Mouse (Mus musculus) CD4-positive, CD25-positive, alpha-beta regulatory T cell, adult 2 months (primary cell): ENCODE measurements around the gene Nenf.

Experiments
- DNase-seq: peaks from one replicate; pipeline ENCODE4 v3.0.0-alpha.2; 2012; ENCODE audit warnings: low read depth, low spot score

Nenf gene

DNA sequence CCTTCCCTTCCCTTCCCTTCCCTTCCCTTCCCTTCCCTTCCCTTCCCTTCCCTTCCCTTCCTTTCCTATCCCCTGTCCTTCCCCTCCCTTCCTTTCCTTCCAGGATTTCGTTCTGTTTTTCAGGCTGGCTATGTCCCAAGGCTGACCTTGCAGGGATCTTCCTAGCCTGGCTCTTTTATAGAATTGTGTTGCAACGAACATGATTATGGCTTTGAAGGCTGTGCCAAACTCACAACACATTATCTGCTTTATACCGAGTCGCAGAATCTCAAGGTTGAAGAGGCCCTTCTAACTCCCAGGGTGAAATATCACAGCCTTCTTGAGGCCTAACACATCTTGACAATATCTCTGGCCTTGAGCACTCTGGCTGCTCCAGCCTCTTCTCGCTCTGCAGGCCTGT, 692 bp upstream of the Nenf start:
- DNase-seq: no peak

DNA sequence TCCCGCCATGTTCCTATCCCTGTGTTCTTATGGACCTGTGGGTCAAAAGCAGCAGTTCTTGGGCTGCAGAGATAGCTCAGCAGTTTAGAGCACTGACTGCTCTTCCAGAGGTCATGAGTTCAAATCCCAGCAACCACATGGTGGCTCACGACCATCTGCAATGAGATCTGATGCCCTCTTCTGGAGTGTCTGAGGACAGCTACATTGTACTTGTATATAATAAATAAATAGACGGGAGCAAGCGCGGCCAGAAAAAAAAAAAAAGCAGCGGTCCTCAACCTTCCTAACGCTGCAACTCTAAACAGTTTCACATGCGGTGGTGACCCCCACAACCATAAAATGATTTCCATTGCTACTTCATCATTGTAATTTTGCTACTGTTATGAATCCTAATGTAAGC, 1.2 kb downstream of the Nenf start:
- DNase-seq: no peak

DNA sequence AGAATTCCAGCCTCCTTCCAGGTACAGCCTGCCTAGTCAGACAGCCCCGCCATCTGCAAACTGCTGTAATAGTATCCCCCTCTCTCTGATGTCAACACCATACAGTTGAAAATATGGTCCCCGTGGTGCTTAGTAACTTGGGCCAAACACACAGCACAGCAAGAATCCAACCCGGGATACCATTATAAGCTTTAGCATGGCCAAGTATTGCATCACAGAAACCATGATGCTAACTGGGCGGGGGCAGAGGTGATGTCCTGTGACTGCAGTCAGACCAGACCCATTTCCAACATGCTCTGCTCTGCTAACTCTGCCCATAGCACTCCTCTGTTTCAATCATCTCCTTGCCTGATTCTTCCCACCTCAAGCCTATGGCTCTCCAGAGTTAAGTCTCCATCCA, 4.1 kb downstream of the Nenf start:
- DNase-seq: no peak

DNA sequence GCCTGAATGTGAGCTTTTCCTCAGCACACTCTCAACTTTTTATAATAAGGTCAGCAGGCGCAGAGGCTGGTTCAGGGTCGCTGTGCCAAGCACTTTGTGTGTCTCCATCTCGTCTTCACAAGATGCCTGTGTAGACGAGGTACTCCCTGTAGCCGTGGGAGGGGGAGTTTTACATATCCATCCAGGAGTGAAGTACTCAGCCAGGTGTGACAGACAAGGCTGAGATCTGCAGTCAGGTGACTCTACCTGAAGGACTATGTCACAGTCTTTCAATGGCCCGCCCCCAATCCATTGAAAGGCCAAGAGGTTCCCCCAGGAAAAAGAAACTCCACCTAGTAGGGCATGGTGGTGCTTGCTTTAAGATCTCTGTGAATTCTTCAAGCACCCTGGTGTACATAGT, 4.8 kb downstream of the Nenf start:
- DNase-seq: peak; percentile 45

DNA sequence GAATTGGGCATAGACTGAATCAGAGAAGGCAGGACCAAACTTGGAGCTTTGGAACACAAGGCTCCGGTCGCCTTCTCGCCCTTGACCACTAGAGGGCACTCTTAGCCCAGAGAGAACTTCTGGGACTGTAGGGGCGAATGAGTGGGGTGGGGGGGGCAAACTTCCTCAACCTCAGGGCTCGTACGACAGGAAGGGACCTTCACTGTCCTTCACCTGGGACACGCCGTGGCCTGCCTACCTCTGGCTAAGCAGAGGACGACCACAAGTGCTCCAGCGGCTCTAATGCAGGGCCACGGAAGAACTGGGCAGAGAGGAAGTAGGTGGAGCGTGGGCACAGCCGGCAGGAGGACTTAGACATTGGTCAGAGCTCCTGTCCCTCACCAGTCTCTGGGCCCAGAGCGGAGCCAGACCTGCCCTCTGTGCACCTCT, 5.5 kb downstream of the Nenf start:
- peak; percentile 91 for DNase-seq

DNA sequence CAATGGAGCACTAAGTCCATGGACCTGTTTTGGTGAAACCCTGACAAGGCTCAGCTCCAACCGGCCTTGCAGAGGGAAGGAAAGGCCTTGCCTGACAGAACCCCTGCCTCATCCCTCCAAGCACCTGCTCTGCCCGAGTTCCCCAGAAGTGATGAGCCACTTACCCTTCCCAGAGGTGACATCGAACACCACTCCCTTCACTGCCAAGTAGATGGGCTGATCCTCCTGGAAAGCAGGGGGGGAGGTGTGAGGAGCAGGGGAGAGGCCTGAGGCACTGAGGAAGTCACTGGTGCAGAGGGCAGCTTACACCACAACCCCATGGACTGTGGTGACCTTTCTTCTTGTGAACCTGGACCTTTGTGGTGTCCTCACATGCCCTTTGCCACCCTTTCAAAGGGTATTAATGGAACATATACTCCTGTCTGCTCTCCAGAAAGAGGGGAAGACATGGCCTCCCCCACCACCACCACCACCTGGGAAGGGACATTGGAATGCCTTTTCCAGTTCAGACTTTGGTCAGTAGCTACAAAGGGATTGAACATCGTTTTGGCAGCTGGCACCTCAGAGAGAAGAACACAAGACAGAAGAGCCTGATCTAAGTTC, 6.6 kb downstream of the Nenf start:
- DNase-seq: no peak

DNA sequence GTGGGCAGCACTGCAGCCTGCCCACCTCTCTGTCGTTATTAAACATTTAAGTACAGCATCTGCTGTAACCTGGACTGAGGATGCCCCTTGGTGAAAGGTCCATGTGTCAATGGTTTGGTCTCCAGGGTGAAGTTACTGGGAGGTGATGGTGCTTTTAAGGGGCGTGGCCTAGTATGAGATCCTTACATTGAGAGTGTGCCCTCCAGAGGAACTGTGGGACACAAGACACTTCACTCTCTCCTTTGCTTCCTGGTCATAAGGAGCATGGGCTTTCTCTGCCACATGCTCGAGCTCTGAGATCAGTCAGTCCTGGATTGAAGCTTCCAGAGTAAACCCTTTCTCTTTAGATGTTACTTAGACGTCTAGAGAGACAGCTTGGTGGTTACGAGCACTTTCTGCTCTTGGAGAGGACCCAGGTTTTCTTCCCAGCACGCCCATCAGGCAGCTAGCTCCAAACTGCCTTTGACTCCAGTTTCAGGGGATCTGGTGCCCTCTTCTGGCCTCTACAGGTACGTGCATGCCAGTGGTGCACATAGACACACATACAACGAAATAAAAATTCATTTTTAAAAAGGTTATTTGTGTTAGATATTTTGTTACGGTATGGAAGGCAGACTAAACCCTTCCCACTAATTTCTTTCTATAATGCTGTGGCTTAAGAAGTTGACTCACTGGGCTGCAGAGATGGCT, 10.1 kb downstream of the Nenf start:
- DNase-seq: no peak

DNA sequence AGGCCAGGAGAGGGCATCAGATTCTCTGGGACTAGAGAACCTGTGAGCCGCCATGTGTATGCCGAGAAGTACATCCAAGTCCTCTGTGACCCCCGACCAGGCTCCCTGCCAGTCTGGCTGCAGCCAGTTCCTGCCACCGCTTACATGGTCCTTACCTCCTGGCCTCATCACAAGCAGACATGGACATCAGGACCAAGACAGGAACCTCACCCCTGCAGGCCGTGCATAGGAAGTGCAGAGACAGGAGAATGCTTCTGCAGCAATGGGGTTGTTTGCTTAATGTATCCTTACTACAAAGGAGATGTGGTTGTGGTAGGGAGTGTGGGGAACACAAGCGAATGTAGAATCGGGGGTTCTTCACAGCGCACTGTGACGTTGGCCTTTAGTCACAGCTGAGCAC, 11.7 kb downstream of the Nenf start:
- no peak for DNase-seq

DNA sequence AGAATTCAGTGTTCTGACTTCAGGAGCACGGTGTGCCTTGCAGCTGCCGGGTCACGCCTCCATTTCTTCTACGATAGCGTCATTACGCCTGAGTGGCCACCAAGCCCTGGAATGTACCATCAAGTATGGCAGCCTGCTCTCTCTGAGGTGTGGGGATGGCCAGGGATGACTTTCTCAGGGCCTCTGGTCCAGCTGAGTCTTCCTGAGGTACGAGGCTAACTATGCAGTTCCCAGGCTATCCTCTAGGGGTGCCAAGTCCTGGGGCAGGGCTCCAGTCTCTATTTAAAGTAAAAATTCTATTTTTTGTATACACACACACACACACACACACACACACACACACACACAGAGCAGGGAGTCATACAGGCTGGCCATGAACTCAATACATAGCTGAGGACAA, 12.4 kb downstream of the Nenf start:
- DNase-seq: peak; percentile 66

DNA sequence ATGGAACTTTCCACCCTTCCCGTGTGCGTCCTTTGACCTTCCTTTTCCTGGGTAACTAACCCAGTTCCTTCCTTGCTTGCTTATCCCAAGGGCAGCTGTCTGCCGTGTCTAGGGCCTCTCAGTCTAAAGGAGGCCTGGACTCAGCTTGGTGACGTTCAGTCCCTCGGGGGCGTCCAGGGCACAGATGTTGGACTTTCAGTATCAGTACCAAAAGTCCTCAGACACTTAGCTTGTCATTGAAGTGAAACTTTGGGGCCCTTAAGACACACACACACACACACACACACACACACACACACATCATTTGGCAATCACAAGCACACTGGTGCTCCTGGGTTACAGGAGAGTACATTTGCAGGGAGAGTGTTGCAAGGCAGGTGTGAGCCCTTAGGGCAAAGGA, 13.8 kb downstream of the Nenf start:
- no peak for DNase-seq

DNA sequence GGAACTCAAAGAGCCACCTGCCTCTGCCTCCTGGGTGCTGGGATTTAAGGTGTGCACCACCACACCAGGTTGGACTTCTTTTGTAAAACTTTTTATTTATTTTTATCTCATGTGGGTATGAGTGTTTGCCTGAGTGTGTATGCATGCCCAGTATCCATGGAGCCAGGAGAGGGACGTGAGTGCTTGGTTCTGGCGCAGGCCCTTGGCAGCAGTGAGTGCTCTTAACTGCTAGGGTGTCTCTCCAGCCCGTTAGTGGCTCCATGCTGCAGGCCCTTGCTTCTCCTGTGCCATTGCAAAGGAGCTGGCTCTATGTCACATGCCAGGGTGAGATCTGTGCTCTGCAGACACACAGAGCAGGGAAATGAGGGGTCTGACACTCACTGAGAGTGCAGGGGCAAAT, 14.3 kb downstream of the Nenf start:
- no peak for DNase-seq

DNA sequence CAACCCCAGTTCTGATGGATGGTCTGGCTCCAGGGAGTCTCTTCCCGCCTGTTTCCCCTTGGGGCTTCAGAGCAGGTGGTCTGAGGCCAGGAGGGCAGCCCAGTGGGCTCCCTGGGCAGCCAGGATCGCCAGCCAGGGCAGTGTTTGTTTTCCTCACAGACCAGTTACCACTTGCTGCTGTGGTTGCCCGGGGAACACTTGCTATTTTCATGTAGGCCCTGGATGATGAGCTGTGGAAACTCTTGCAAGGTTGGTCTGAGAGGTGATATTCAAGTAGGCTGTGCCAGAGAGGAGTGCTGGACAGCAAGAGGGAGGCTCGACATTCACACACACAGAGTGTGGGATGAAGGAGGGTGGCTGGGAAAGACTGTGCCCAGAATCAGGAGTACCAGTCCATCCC, 16.1 kb downstream of the Nenf start:
- DNase-seq: no peak

DNA sequence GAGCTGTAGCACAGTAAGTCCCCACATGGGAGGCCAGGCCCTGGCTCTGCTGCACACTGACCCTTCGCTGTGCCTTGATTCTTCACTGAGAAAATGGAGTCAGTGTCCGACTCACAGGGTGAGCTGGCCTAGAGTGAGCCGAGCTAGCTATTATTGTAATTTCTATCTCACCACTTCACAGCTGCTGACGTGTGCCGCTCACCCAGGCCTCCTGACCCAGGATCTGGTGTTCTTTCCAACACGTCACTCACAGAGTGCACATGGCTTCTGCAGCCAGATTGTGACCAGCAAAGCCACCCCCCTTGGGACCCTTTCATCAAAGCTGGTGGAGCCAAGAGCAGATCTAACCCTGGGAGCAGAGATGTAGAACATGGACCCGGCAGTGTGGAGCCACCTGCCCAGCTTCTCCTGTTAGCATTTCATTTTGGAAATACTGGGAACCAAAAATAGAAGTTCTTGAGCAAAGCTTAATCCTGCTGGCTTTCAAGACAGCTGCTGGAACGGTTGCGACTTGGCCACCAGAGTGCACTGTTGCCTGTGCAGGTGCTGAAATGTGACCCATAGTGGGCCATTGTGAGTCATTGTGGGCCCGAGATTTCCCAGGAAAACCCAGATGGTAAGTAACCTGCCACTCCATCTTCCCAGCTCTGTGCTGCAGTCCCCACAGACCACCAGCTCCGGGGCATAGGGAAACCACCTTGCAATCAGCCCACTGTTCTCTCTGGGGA, 18.6 kb downstream of the Nenf start:
- DNase-seq: peak; percentile 50

DNA sequence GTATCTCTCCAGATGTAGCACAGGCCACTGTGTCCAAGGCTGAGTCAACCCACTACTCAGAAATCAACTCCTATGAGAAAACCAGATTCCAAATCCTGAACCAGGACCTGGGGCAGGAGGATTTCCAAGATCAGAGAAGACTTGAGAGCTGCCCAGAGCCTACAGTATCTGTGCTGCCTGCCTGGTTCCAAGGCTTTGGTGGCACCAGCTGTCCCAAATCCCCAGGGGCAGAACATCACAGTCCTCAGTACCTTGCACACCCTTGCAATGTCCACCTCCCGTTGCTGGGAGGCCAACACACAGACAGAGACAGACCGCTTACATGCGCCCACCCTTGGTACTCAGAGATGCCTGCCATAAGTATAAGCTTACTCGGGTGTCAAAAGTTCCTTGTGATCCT, 19.7 kb downstream of the Nenf start:
- DNase-seq: no peak

DNA sequence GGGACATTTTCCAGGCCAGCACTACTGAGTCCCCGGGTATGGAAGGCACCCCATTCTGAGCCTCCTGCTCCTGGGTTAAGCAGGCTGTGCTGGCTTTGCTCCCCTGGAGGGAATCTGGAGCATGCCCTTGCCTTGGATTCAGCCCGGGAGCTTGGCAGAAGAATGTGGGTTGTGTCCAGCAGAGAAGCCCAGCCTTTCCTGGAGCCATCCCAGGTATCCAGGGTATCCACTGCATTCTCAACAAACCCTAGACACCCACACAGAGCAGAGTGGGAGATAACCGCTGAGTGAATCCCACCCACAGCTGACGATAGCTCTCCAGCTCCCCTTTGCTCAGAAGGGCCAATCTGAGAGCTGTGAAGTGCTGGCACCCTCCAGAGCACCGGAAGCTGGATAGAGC, 21.5 kb downstream of the Nenf start:
- no peak for DNase-seq

DNA sequence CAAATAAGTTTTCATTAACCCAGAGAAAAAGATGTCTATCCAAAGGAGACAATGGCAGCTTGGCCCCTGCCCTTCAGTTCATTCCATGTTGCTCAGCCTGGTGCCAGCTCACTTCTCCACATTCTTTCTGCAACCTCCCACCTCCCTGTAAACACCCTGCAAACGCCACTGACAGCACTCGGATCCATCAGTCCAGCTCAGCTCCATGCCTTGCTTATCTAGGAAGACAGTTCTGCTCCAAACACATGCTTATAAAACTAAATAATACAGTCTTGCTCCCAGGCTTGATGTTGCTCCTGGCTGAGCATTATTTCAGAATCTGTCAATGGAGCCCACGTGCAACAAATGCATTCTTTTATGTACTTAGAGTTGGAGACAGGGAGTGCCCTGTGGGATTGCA, 22.2 kb downstream of the Nenf start:
- DNase-seq: no peak

DNA sequence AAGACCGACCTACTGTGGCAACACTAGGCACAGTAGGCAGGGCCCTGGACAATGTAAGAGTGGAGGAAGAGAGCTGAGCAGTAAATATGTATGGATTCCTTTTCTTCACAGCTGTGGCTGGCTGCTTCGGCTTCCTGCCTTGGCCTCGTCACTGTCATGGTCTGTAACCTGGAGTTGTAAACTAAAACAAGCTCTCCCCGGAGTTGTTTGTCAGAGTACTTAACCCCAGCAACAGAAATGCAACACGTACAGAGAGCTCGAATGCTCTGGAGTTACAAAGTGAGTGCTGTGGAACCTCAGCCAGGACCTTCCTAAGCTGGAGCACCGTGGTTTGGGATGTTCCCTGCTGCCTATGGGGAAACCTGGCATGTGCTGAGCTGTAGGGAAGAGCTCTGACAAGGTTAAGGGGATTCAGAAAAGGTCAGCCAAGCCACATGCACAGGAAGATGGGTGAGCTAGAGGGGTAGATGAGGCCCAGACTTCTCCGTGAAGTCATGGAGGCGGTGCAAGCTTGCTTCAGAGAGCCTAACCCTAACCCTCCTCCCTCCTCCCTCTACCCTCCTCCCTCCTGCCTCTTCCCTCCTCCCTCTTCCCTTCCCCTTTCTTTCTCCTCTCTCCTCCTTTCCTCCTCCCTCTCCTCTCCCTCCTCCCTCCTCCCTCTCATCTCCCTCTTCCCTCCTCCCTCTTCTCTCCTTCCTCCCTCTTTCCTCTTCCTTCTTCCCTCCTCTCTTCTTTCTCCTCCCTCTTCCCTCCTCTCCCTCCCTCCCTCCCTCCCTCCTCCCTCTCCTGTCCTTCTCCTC, 23.8 kb downstream of the Nenf start:
- DNase-seq: no peak

DNA sequence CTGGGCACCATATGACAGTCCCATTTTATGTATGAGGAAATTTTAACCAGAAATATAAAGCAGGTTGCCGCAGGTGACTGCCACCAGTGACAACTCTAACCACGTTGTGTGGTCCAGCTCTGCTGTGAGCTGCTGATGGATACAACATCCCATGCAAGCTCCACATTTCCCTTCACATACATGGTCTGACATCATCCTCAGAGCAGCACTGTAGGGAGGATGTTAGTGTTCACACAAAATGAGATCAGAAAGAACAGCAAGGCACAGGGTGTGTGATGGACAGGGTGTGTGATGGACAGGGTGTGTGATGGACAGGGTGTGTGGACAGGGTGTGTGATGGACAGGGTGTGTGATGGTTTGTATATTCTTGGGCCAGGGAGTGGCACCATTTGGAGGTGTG, 24.9 kb downstream of the Nenf start:
- no peak for DNase-seq

DNA sequence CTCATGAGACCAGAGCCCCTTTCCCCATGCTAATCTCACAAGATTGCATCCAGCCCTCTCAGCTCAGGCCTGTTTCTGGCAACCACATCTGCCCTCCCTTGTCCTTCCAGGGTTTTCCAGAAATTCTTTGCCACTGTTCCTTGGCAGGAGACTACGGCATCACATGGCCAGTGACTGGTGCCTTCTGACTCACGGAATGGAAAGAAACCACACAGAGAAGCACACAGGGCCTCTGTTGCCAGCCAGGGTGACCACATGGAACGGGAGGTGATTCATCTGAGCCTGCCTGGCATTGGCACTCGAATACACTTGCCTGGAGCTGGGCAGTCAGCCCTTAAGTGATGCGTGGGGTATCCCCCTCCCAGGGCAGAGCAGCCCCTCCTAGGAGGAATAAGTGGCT, 25.6 kb downstream of the Nenf start:
- DNase-seq: no peak

DNA sequence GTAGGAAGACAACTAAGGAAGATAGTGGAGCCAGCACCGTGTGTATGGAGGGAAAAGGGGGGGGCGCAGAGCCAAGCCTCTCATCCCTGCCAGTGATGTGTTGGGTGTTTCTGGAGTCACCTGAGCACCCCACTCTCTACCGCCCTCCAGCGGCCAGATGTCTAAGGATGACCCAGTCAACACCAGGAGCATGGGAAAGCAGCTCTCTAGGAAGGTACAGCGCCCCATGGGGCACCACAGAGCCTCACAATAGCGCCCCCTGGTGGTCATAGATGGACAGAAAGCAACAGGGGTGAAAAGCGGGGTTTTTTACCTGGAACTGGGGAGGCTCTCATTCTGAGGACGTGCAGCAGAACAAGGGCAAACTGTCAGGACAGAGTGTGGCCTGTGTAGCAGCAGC, 29.2 kb downstream of the Nenf start:
- DNase-seq: peak; percentile 80

DNA sequence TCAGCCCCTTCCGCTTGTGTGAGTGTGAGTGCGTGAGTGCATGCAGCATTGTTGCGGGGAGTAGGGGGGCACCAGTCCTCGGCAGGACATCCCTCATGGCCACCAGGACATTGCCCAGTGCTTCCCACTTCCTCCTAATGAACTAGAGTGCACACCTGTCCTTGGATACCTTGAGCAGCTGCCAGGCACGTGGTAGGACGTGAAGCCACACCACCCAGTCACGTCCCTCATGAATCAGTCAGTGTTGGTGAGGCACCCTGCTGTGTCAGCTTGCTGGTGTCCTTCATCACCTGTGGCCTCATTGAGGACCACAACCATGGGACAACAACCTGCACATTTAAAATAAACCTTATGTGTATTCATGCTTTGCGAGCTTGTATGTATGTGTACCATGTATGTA, 33.5 kb downstream of the Nenf start:
- no peak for DNase-seq
